Mouse (Mus musculus) heart, adult 2 months (tissue): ENCODE data around the gene Gm10130. TPM values are rescaled to one million over a fixed set of nuclear protein-coding genes. Genes with fewer than 3 reads are reported as not detected.
"Not testable (repeated sequence)": the region's sequence is repeated elsewhere in the genome, so short reads cannot be mapped to it uniquely, and the experiment has no call there.

ENCODE experiments used
- DNase-seq, 2 experiments: peaks; one replicate each; pipeline ENCODE4 v3.0.0; 2021
- H3K27ac ChIP-seq: fragments of 200-600 bp; 2 replicates; pipeline ENCODE4 v1.8.1; 2022
- H3K27me3 ChIP-seq: fragments of 200-500 bp; 2 replicates; pipeline ENCODE4 v1.6.1; 2012; ENCODE audit warnings: mild to moderate bottlenecking, low read length, inconsistent platforms, mixed read lengths; ENCODE audit not compliant: control insufficient read depth, insufficient read depth
- H3K36me3 ChIP-seq: fragments of 200-500 bp; 2 replicates; pipeline ENCODE4 v1.6.1; 2012; ENCODE audit warnings: low read length, inconsistent platforms; ENCODE audit not compliant: control insufficient read depth, insufficient read depth
- H3K4me1 ChIP-seq: fragments of 200-500 bp; 2 replicates; pipeline ENCODE4 v1.6.1; 2011; ENCODE audit warnings: low read length; ENCODE audit not compliant: control insufficient read depth, insufficient read depth
- H3K4me3 ChIP-seq: fragments of 200-600 bp; 2 replicates; pipeline ENCODE4 v1.8.1; 2022
- H3K79me2 ChIP-seq: fragments of 200-500 bp; replicated peaks from 2 replicates; pipeline ENCODE4 v1.6.1; 2012; ENCODE audit warnings: mild to moderate bottlenecking, inconsistent platforms, low read length, moderate library complexity, mixed read lengths; ENCODE audit not compliant: control insufficient read depth, insufficient read depth
- H3K9ac ChIP-seq: fragments of 200-500 bp; 2 replicates; pipeline ENCODE4 v1.6.1; 2012; ENCODE audit warnings: low read depth, mild to moderate bottlenecking, control low read depth, inconsistent platforms, low read length, mixed read lengths
- CTCF ChIP-seq: fragments of 200-600 bp; IDR thresholded peaks from 2 replicates; pipeline ENCODE4 v1.8.1; 2022; ENCODE audit warnings: antibody characterized with exemption, mild to moderate bottlenecking, moderate library complexity
- EP300 ChIP-seq: fragments of 200-500 bp; IDR thresholded peaks from 2 replicates; pipeline ENCODE4 v1.6.1; 2011; ENCODE audit warnings: low read depth, low read length, control low read depth; ENCODE audit not compliant: insufficient read depth
- POLR2A ChIP-seq: fragments of 200-500 bp; IDR thresholded peaks from 2 replicates; pipeline ENCODE4 v1.6.1; 2011; ENCODE audit warnings: mild to moderate bottlenecking, low read depth, low read length, control low read depth; ENCODE audit not compliant: insufficient read depth
- WGBS: fragments of 180-500 bp; shearing (Covaris S2); methylation state at CpG from one replicate; pipeline ENCODE4 v1.1.7; 2018; 5-methylcytosine and 5-hydroxymethylcytosine counted together
- intact Hi-C: fragments of 180-260 bp; cut with DNase I; formaldehyde crosslinking; loops from one replicate; pipeline ENCODE4 v1.15.1; 2025
- long read RNA-seq: library from polyadenylated mRNA; stranded (forward); transcript quantifications from one replicate; pipeline ENCODE4 v2.0.0, GENCODE M21; 2021
- polyA plus RNA-seq: library from polyadenylated mRNA; depleted of rRNA; stranded (reverse); fragments of >200 nt; gene quantifications from 2 replicates; pipeline ENCODE4 v1.2.3, GENCODE M21; 2012; rRNA removed
- total RNA-seq, 2 experiments: library from RNA; stranded (reverse); gene quantifications; 2 replicates each; pipeline ENCODE4 v1.2.3; 2021

The Gm10130 gene
- total RNA-seq: 1 to 10 TPM in 1 of 2 experiments, not detected in 1; 1.1 TPM
- not detected in 2 replicates for polyA plus RNA-seq
- long read RNA-seq, partial matches to known transcripts: 0 of 3 reads
- long read RNA-seq, other reads (novel, unspliced or antisense): 3 of 3 reads

GRCm38 (mm10) chr2:150323402-150323801 is at the start of gene Gm10130:
Gene Gm10130, plus strand, starts transcription at chr2:150323702.
- Histone ChIP-seq H3K36me3 (no peaks in the 10 kb centered on the region), H3K4me1 (no peaks in the 10 kb centered on the region), H3K27me3 (no peaks in the 10 kb centered on the region), H3K9ac (no peak within 1 kb of the TSS), H3K4me3 (no peak within 1 kb of the TSS), H3K27ac (no peak within 1 kb of the TSS), H3K79me2 (no peaks in the 10 kb centered on the region; the same call in 1 of the 2 replicates)
- DNase-seq: no peak
- WGBS: 95% methylated on average over 5 of the region's 5 CpGs
- intact Hi-C loops: no loop called here
- no peak for TF ChIP-seq POLR2A
- TF ChIP-seq CTCF: no peak
- no peak for TF ChIP-seq EP300

GRCm38 (mm10) chr2:150293669-150294068 is 29.8 kb upstream of the Gm10130 start:
- Histone ChIP-seq H3K9ac (no peak overlapping the region), H3K79me2 (no peaks in the 10 kb centered on the region), H3K4me1 (no peaks in the 10 kb centered on the region), H3K36me3 (no peaks in the 10 kb centered on the region), H3K27me3 (no peaks in the 10 kb centered on the region), H3K27ac (no peak overlapping the region), H3K4me3 (no peak overlapping the region)
- WGBS: 60% methylated on average over 6 of the region's 6 CpGs
- DNase-seq: no peak
- intact Hi-C loops: no loop called here
- TF ChIP-seq EP300 (no peak), CTCF (no peak), POLR2A (no peak)

- DNase-seq: peak in 1 of 2 experiments; percentile 21
- Histone ChIP-seq H3K4me3 (no peak overlapping the region), H3K4me1 (no peaks in the 10 kb centered on the region; the same call in 1 of the 2 replicates), H3K27ac (no peak overlapping the region), H3K79me2 (no peaks in the 10 kb centered on the region), H3K9ac (no peak overlapping the region), H3K36me3 (no peaks in the 10 kb centered on the region), H3K27me3 (no peaks in the 10 kb centered on the region)
- intact Hi-C loops: no loop called here
- 19% methylated on average over 1 of the region's 1 CpGs for WGBS
- TF ChIP-seq EP300: no peak
- no peak for TF ChIP-seq CTCF
- TF ChIP-seq POLR2A: no peak
Observed at GRCm38 (mm10) chr2:150299096-150299495, 24.4 kb upstream of the Gm10130 start.

- no peak overlapping the region for H3K9ac ChIP-seq
- H3K27me3 ChIP-seq: no peaks in the 10 kb centered on the region
- H3K36me3 ChIP-seq: no peaks in the 10 kb centered on the region
- no peak overlapping the region for H3K4me3 ChIP-seq
- intact Hi-C loops: no loop called here
- no peaks in the 10 kb centered on the region; the same call in 1 of the 2 replicates for H3K4me1 ChIP-seq
- no peak overlapping the region for H3K27ac ChIP-seq
- WGBS: 81% methylated on average over 10 of the region's 10 CpGs
- TF ChIP-seq EP300: no peak
- TF ChIP-seq CTCF: no peak
- H3K79me2 ChIP-seq: no peaks in the 10 kb centered on the region
- peak in 1 of 2 experiments; percentile 6 for DNase-seq
Observed at GRCm38 (mm10) chr2:150307183-150307773, 16.2 kb upstream of the Gm10130 start.

GRCm38 (mm10) chr2:150310952-150311884 is 12.3 kb upstream of the Gm10130 start:
- not testable (repeated sequence) for H3K27me3 ChIP-seq, H3K4me1 ChIP-seq, H3K36me3 ChIP-seq, H3K79me2 ChIP-seq
- intact Hi-C loops: loop anchor here (2.0 to 10.0 kb wide), 2 partner anchors 52 to 176 kb away; partner anchors contain the start of genes 3300002I08Rik and Zfp120
- 6% methylated on average over 19 of the region's 19 CpGs for WGBS
- TF ChIP-seq POLR2A: peak; percentile 54
- Histone ChIP-seq H3K9ac (peak overlapping the region; percentile 67), H3K27ac (peak overlapping the region; percentile 53), H3K4me3 (peak overlapping the region; percentile 55)
- DNase-seq: peak; percentile 93

GRCm38 (mm10) chr2:150316140-150316539 is 7.4 kb upstream of the Gm10130 start:
- Histone ChIP-seq H3K9ac (no peak overlapping the region), H3K4me3 (no peak overlapping the region), H3K36me3 (no peaks in the 10 kb centered on the region), H3K27ac (no peak overlapping the region), H3K4me1 (no peaks in the 10 kb centered on the region), H3K27me3 (no peaks in the 10 kb centered on the region), H3K79me2 (no peaks in the 10 kb centered on the region; the same call in none of the 2 replicates)
- TF ChIP-seq CTCF (no peak), EP300 (no peak), POLR2A (no peak)
- intact Hi-C loops: loop anchor here (10.0 kb wide), 1 partner anchor 181 kb away; the partner anchor contains the start of gene Zfp120
- no peak for DNase-seq
